Mouse (Mus musculus): Measurements from ENCODE around the gene Efl1. TPM values are rescaled to one million over a fixed set of nuclear protein-coding genes. Genes with fewer than 3 reads are reported as not detected.
"Not testable (repeated sequence)": the region's sequence is repeated elsewhere in the genome, so short reads cannot be mapped to it uniquely, and the experiment has no call there.

The Efl1 gene
- total RNA-seq, 2 experiments from 2014 or later, result 16.3 to 17.7 TPM

- DNase-seq (ENCODE audit: low spot score in 2 of 2), result no peak
Measured at GRCm38 (mm10) chr7:82755602-82756155, 107.3 kb downstream of the Efl1 start.

GRCm38 (mm10) chr7:82758521-82758920 lies 110.1 kb downstream of the Efl1 start:
- peak in 1 of 2 experiments; percentile 12 for DNase-seq (ENCODE audit: low spot score in 2 of 2)

GRCm38 (mm10) chr7:82759091-82759490 lies 110.7 kb downstream of the Efl1 start:
- DNase-seq (ENCODE audit: low spot score in 2 of 2), result no peak

GRCm38 (mm10) chr7:82764951-82765350 lies 116.5 kb downstream of the Efl1 start:
- DNase-seq (ENCODE audit: low spot score in 2 of 2), result no peak

GRCm38 (mm10) chr7:82766623-82767022 lies 118.2 kb downstream of the Efl1 start:
- DNase-seq (ENCODE audit: low spot score in 2 of 2), result no peak

GRCm38 (mm10) chr7:82770207-82770606 lies 121.8 kb downstream of the Efl1 start:
- DNase-seq (ENCODE audit: low spot score in 2 of 2), result no peak

- DNase-seq (ENCODE audit: low spot score in 2 of 2), result not testable (repeated sequence)
Measured at GRCm38 (mm10) chr7:82770957-82771660, 122.7 kb downstream of the Efl1 start.

- DNase-seq (ENCODE audit: low spot score in 2 of 2), result not testable (repeated sequence)
Measured at GRCm38 (mm10) chr7:82771661-82772021, 123.2 kb downstream of the Efl1 start.

GRCm38 (mm10) chr7:82772481-82772880 lies 124.1 kb downstream of the Efl1 start:
- no peak for DNase-seq (ENCODE audit: low spot score in 2 of 2)

GRCm38 (mm10) chr7:82773150-82773549 lies 124.7 kb downstream of the Efl1 start:
- DNase-seq (ENCODE audit: low spot score in 2 of 2), result no peak

GRCm38 (mm10) chr7:82773884-82774283 lies 125.5 kb downstream of the Efl1 start:
- no peak for DNase-seq (ENCODE audit: low spot score in 2 of 2)

GRCm38 (mm10) chr7:82775090-82775489 lies 126.7 kb downstream of the Efl1 start:
- no peak for DNase-seq (ENCODE audit: low spot score in 2 of 2)

GRCm38 (mm10) chr7:82783071-82783470 lies 134.7 kb downstream of the Efl1 start:
- no peak for DNase-seq (ENCODE audit: low spot score in 2 of 2)

- no peak for DNase-seq (ENCODE audit: low spot score in 2 of 2)
Measured at GRCm38 (mm10) chr7:82783693-82784092, 135.3 kb downstream of the Efl1 start.

GRCm38 (mm10) chr7:82785335-82785934 lies 137.0 kb downstream of the Efl1 start:
- DNase-seq (ENCODE audit: low spot score in 2 of 2), result no peak

- peak in 1 of 2 experiments; percentile 65 for DNase-seq (ENCODE audit: low spot score in 2 of 2)
Measured at GRCm38 (mm10) chr7:82785970-82786647, 137.7 kb downstream of the Efl1 start.

- DNase-seq (ENCODE audit: low spot score in 2 of 2), result no peak
Measured at GRCm38 (mm10) chr7:82792644-82793043, 144.2 kb downstream of the Efl1 start.

- no peak for DNase-seq (ENCODE audit: low spot score in 2 of 2)
Measured at GRCm38 (mm10) chr7:82793111-82793510, 144.7 kb downstream of the Efl1 start.

- DNase-seq (ENCODE audit: low spot score in 2 of 2), result no peak
Measured at GRCm38 (mm10) chr7:82794542-82794941, 146.1 kb downstream of the Efl1 start.

GRCm38 (mm10) chr7:82802206-82802605 lies 153.8 kb downstream of the Efl1 start:
- DNase-seq (ENCODE audit: low spot score in 2 of 2), result no peak

GRCm38 (mm10) chr7:82808257-82808656 lies 159.8 kb downstream of the Efl1 start:
- DNase-seq (ENCODE audit: low spot score in 2 of 2), result no peak

GRCm38 (mm10) chr7:82809126-82809525 lies 160.7 kb downstream of the Efl1 start:
- no peak for DNase-seq (ENCODE audit: low spot score in 2 of 2)
